Mouse (Mus musculus): Measurements from ENCODE around the gene Sh3gl2.

GRCm38 (mm10) chr4:85591037-85591436, 386.1 kb downstream of the Sh3gl2 start:
- TF ChIP-seq CTCF (IDR thresholded peaks at IDR 0.05; ENCODE audit: borderline replicate concordance, extremely low read depth, insufficient read depth, insufficient read length) (no peak), POLR2A (IDR thresholded peaks at IDR 0.05; ENCODE audit: borderline replicate concordance, extremely low read depth, insufficient read depth, insufficient read length, poor library complexity, severe bottlenecking) (no peak)
